Mouse (Mus musculus) limb, embryonic 10.5 days (tissue): ENCODE measurements around the gene Klf13. TPM values are rescaled to one million over a fixed set of nuclear protein-coding genes. Genes with fewer than 3 reads are reported as not detected.
A peak's percentile ranks its signal among the peaks of the same experiment; 100 is the strongest.

Source experiments
- DNase-seq: peaks from one replicate; pipeline ENCODE4 v3.0.0-alpha.2; 2017; ENCODE audit warnings: low spot score
- H3K27ac ChIP-seq: fragments of 300-500 bp; sonication (generic); 2 replicates; pipeline ENCODE4 v1.5.1; 2016; ENCODE audit warnings: mild to moderate bottlenecking
- H3K27me3 ChIP-seq: fragments of 300-500 bp; sonication (generic); 2 replicates; pipeline ENCODE4 v1.6.1; 2016; ENCODE audit warnings: low read depth, mild to moderate bottlenecking; ENCODE audit not compliant: poor library complexity, severe bottlenecking
- H3K36me3 ChIP-seq: fragments of 300-500 bp; sonication (generic); 2 replicates; pipeline ENCODE4 v1.6.1; 2016; ENCODE audit warnings: mild to moderate bottlenecking, moderate library complexity
- H3K4me1 ChIP-seq: fragments of 300-500 bp; sonication (generic); 2 replicates; pipeline ENCODE4 v1.6.1; 2016
- H3K4me3 ChIP-seq: fragments of 300-500 bp; sonication (generic); 2 replicates; pipeline ENCODE4 v1.5.1; 2016; ENCODE audit warnings: mild to moderate bottlenecking, moderate library complexity
- H3K9me3 ChIP-seq: fragments of 300-500 bp; sonication (generic); replicated peaks from 2 replicates; pipeline ENCODE4 v1.6.1; 2016; ENCODE audit warnings: mild to moderate bottlenecking
- WGBS: fragments of 180-500 bp; shearing (Covaris S2); methylation state at CpG from one replicate; pipeline ENCODE4 v1.1.7; 2016; 5-methylcytosine and 5-hydroxymethylcytosine counted together
- polyA plus RNA-seq: library from polyadenylated mRNA; unstranded; fragments of >200 nt; fragmentation: Nextera tagmentation; extraction: Ambion mirVana; gene quantifications from 2 replicates; pipeline ENCODE4 v1.2.1, GENCODE M21; 2016

Gene Klf13
- polyA plus RNA-seq, 1 experiment from 2014 or later = 17.9 TPM

DNA sequence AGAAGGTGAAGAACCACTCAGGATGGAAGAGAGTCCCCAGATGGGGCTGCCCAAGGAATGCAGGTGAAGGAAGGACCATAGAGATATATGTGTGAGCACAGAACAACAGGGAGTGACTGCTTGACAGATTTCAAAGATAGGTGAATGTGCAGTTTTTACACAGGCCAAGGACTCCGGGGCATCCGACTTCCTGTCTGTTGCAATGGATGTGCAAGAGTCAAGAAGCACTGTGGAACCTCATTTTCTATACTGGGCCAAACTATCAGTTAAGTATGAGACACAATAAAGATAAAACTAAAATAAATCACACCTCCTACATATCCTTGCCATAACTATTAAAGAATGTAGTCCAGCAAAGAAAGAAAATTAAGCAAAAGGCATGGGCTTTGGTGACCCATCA, 62.1 kb downstream of the Klf13 start:
- no peak overlapping the region for H3K27ac ChIP-seq
- H3K9me3 ChIP-seq = no peaks in the 10 kb centered on the region
- DNase-seq = no peak
- 95% methylated on average over 2 of the region's 2 CpGs for WGBS
- H3K27me3 ChIP-seq = no peaks in the 10 kb centered on the region
- no peak overlapping the region for H3K4me3 ChIP-seq
- no peaks in the 10 kb centered on the region for H3K36me3 ChIP-seq
- peaks cover 12% of the 10 kb centered on the region; the same call in 1 of the 2 replicates for H3K4me1 ChIP-seq

DNA sequence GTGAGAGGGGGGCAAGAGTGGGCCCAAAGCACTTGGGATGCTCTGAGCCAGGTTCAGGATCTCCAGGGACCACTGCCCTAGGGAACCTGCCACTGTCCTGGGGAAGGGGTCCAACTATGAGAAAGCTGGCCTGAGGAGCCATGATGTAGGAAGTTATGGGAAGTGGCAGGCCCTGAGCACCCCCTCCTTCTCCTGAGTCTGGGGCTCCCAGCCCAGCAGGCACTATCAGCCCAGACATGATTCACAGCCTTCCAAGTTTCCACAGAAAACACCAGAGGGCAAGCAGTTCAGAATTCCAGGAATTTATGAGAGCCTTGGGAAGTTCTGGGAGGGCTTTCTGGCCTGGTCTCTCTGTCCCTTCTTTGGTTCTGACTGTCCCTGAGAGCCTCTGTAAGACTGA, 63.0 kb downstream of the Klf13 start:
- Histone ChIP-seq H3K36me3 (no peaks in the 10 kb centered on the region), H3K9me3 (no peaks in the 10 kb centered on the region), H3K27ac (no peak overlapping the region), H3K4me1 (peaks cover 12% of the 10 kb centered on the region; the same call in 1 of the 2 replicates), H3K4me3 (no peak overlapping the region), H3K27me3 (no peaks in the 10 kb centered on the region)
- DNase-seq = no peak

DNA sequence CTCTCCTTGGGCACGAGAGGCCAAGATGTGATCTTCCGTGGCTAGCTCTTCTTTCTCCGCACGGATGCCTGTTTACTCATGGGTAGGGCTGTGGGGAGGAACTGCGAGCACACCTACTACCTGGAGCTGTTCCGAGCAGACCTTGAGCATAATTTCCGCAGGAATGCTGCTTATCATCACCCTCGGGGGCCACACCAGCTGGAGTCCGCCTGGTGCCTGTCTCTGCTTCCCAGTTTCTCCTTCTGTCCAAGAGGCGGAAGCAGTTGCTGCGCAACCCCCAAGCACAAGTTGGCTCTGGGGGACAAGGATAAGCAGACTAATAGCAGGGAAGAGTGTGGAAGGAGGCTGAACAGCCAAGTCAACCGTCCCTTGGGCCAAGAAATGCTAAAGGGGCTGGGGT, 64.8 kb downstream of the Klf13 start:
- 64% methylated on average over 12 of the region's 12 CpGs for WGBS
- Histone ChIP-seq H3K4me1 (peaks cover 12% of the 10 kb centered on the region; the same call in 1 of the 2 replicates), H3K27ac (no peak overlapping the region), H3K36me3 (no peaks in the 10 kb centered on the region), H3K9me3 (no peaks in the 10 kb centered on the region), H3K27me3 (no peaks in the 10 kb centered on the region), H3K4me3 (no peak overlapping the region)
- no peak for DNase-seq

DNA sequence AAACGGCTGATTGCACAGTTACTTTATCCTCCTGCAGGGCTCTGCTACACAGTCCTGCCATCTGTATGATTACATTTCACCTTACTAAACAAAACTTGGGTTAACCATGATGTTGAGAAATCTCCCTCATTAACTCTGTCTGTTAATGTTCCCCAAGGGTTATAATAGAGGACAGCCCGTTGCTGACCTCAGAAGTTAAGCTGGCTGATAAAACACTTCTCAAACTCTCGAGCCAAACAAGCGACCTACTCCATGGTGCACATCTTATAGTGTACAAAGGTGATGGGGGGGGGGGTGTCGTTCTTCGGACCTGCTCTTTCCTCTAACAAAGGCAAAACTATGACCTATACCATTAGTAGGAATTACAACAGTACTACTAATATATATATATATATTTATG, 67.0 kb downstream of the Klf13 start:
- H3K9me3 ChIP-seq = no peaks in the 10 kb centered on the region
- no peak overlapping the region for H3K4me3 ChIP-seq
- 0 out of 2 replicates have a peak, but pooled peaks cover 6% of the 10 kb centered on the region for H3K4me1 ChIP-seq
- H3K27me3 ChIP-seq = no peaks in the 10 kb centered on the region
- WGBS = 86% methylated on average over 6 of the region's 6 CpGs
- DNase-seq = no peak
- no peaks in the 10 kb centered on the region for H3K36me3 ChIP-seq
- H3K27ac ChIP-seq = no peak overlapping the region

DNA sequence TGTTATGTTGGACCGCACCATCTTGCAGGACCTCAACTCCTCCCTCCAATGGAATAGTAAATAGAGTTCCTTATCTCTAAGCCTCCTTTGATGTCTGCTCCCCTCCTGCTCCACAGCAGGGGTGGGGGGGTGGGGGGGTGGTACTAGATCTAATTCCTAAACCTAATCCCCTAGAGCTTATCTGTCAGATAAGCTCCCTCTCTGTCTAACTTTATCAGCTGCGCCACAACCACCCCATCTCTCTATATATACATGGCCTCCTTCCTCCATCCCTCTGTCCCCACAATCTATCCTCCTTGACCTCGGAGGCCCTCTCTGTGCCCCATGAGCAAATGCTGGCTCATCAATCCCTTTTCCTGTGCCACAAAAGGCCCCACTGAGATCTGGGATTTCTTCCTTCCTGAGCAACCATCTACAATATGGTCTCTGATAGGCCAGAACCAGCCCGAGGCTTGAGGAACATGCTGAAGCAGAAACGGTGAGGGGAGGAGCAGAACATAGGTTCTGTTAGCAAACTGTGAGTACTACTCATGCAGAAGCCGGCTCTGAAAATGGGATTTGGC, 70.3 kb downstream of the Klf13 start:
- no peaks in the 10 kb centered on the region for H3K27me3 ChIP-seq
- no peaks in the 10 kb centered on the region for H3K4me1 ChIP-seq
- 69% methylated on average over 6 of the region's 6 CpGs for WGBS
- no peaks in the 10 kb centered on the region for H3K9me3 ChIP-seq
- no peak for DNase-seq
- no peak overlapping the region for H3K27ac ChIP-seq
- no peaks in the 10 kb centered on the region for H3K36me3 ChIP-seq
- no peak overlapping the region for H3K4me3 ChIP-seq

DNA sequence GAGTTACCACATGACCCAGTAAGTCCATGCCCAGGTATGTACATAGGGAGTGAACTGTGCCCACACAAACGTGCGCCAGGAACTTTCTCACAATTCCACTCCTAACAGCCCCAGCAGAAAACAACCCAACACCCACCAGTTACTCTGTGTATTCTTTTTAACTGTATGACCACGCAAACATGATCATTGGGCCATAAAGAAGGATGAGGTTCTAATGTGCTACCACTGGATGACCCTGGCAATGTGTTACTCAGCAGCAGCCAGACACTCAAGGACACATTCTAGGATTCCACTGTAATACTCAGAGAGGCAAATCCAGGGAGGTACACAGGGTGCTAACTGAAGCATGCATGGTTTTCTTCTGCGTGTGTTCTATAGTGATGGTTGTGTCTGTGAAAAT, 72.8 kb downstream of the Klf13 start:
- Histone ChIP-seq H3K27ac (no peak overlapping the region), H3K4me1 (no peaks in the 10 kb centered on the region), H3K36me3 (no peaks in the 10 kb centered on the region), H3K27me3 (no peaks in the 10 kb centered on the region), H3K9me3 (no peaks in the 10 kb centered on the region), H3K4me3 (no peak overlapping the region)
- WGBS = 96% methylated on average over 4 of the region's 4 CpGs
- DNase-seq = no peak

DNA sequence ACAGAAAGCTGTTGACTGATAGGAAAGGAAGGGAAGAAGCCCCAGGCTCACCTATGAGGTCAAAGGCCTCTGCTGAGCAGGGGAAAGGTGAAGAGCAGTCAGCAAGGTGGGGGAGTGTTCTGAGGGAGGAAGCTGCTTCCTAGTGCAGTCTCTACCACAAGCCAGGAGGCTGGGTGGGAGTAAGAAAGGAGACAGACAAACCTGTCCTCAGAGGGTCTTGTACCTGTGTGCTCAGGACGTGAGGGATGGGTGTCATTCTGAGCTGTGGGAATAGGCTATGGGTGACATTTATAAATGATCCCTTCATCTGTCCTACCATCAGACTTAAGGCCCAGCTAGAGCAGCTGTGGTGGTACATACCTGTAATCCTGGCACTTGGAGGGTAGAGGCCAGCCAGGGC, 75.7 kb downstream of the Klf13 start:
- 76% methylated on average over 1 of the region's 1 CpGs for WGBS
- no peak overlapping the region for H3K4me3 ChIP-seq
- peaks cover 10% of the 10 kb centered on the region for H3K4me1 ChIP-seq
- no peaks in the 10 kb centered on the region for H3K27me3 ChIP-seq
- DNase-seq = no peak
- H3K36me3 ChIP-seq = no peaks in the 10 kb centered on the region
- H3K9me3 ChIP-seq = no peaks in the 10 kb centered on the region
- no peak overlapping the region for H3K27ac ChIP-seq

DNA sequence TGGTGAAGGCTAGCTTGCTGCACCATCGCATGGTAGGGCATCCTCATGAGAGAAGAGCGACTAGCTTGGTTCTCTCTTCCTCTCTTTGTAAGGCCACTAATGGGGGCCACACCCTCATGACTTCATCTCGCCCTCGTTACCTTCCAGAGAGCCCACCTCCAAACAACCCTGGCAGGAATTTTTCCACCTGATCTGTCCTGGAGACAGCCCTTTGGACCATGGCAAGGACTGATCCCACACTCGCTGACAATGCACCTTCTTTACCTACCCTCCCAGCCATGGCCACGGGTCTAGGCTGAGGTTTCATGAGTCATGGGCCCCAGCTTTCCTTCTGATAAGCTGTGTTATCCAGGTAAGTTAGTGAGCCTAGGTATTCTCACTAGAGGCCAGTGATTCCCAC, 77.6 kb downstream of the Klf13 start:
- no peak for DNase-seq
- H3K9me3 ChIP-seq = no peaks in the 10 kb centered on the region
- WGBS = 86% methylated on average over 6 of the region's 6 CpGs
- no peaks in the 10 kb centered on the region for H3K27me3 ChIP-seq
- H3K36me3 ChIP-seq = no peaks in the 10 kb centered on the region
- no peak overlapping the region for H3K27ac ChIP-seq
- H3K4me3 ChIP-seq = no peak overlapping the region
- peaks cover 10% of the 10 kb centered on the region for H3K4me1 ChIP-seq

DNA sequence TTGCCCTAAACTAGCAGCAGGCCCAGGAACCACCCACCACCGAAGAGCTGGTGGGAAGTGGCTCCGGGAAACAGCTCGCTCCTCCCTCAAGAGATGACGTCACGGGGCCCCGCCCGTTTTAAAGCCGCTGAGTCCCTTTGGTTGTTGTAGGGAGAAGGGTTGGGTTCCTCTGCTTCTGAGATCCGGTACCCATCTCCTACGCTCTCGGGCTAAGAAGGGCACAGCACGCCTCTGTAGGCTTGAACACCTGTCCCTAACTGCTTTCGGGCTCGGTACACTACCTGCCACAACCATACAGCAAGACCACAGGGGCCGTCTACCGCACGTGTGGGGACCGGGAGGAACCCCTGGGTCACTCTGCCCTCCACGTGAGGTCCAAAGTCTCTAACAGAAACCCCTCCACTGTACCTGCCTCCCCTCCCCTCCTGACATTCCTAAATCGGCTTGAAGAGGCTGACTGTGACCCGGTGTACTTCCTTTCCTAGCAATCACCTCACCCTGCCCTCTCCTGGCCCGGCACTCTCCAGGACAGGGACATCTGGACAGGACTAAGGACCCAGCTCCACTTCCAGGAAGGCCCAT, 80.1 kb downstream of the Klf13 start:
- Histone ChIP-seq H3K4me1 (peaks cover 10% of the 10 kb centered on the region), H3K9me3 (no peaks in the 10 kb centered on the region), H3K4me3 (peak overlapping the region; percentile 54), H3K27ac (peak overlapping the region; percentile 76), H3K27me3 (no peaks in the 10 kb centered on the region), H3K36me3 (no peaks in the 10 kb centered on the region)
- peak; percentile 84 for DNase-seq
- 5% methylated on average over 22 of the region's 22 CpGs for WGBS

DNA sequence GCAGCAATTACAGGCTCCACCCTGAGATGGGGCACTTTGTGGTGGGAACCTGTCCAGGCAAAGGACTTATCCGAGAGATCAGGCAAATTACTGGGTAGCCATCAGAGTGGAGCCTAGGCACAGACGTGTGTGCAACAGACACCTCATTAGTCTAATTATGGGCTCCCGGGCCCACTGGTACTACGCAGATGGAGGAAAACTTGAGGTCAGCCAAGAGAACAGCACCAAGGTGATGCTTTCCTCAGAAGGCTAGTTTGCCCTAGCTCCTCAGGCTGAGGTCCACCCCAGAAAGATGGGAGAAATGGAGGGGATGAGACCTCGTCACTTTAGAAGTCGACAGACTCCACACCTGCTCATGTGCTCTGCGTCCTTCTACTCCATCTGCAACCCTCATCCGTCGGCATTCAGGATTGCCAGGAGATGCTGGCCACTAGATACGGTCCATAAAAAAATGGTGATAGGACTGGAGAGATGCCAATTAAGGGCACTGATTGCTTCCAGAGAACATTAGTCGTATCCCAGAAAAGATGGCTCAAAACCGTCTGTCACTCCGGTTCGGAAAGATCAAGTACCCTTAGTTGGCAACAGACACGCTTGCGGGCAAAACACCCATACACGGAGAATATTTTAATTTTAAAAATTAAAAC, 80.8 kb downstream of the Klf13 start:
- no peaks in the 10 kb centered on the region for H3K36me3 ChIP-seq
- H3K4me3 ChIP-seq = no peak overlapping the region
- no peaks in the 10 kb centered on the region for H3K9me3 ChIP-seq
- no peak for DNase-seq
- H3K27me3 ChIP-seq = no peaks in the 10 kb centered on the region
- WGBS = 83% methylated on average over 17 of the region's 17 CpGs
- H3K27ac ChIP-seq = no peak overlapping the region
- H3K4me1 ChIP-seq = peaks cover 10% of the 10 kb centered on the region

DNA sequence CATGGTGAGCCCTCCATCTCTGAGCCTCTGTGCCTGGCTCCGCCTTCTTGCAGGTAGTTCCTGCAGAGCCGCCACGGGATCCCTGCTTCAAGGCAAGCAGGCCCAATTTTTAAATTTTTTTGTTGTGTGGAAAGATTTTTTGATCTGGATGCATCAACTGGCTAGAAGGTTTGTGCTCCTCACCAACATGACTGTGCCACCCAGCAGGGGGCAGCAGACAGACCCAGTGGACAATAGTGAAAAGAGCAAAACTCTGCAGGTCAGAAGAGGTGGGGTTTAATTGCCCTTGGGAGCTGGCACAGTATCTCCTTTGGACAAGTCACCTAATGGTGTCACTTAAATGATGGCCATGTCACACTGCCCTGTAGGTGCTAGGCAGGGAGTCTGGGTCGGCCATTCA, 83.4 kb downstream of the Klf13 start:
- Histone ChIP-seq H3K4me1 (peaks cover 10% of the 10 kb centered on the region), H3K9me3 (no peaks in the 10 kb centered on the region), H3K27ac (no peak overlapping the region), H3K27me3 (no peaks in the 10 kb centered on the region), H3K36me3 (no peaks in the 10 kb centered on the region), H3K4me3 (no peak overlapping the region)
- peak; percentile 67 for DNase-seq
- 63% methylated on average over 4 of the region's 4 CpGs for WGBS

DNA sequence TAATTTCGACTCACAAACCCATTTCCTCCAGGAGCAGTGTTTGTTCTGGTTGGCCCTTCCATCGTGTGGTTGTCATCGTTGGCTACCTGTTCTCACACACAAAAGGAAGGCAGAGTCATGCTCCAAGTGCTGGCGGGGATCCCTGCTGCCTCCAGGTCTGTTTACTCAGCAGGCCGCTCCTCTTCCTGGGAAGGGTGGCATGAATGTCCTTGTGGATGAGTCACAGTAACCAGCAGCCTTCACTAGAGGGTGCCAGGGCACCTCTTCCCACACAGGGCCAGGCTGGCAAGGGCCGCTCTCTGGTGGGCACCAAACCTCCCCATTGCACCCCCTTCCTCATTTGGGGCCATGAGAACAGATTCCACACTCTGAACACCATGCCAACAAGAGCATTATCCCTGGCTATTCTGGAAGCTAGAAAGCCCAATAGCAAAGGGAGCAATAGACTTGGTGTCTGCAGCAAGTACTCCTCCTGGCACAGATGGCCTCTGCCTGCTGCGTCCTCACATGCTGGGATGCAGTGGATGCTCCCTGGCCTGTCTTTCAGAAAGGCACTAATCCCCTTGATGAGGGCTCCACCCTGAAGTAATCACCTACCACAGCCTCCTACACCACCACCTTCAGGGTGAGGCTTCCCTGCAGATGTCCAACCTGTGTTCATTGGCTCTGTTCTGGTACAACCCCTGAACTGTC, 86.7 kb downstream of the Klf13 start:
- Histone ChIP-seq H3K4me3 (no peak overlapping the region), H3K36me3 (no peaks in the 10 kb centered on the region), H3K27me3 (no peaks in the 10 kb centered on the region), H3K4me1 (no peaks in the 10 kb centered on the region), H3K27ac (no peak overlapping the region), H3K9me3 (no peaks in the 10 kb centered on the region)
- no peak for DNase-seq
- WGBS = 62% methylated on average over 7 of the region's 7 CpGs
